Mouse (Mus musculus): ENCODE results near the gene Stk40.

GRCm38 (mm10) chr4:126159455-126159854 lies 55.7 kb downstream of the Stk40 start:
- TF ChIP-seq POLR2A (IDR thresholded peaks at IDR 0.05; ENCODE audit: low read depth, low read length) (no peak), CTCF (IDR thresholded peaks at IDR 0.05; ENCODE audit: borderline replicate concordance, insufficient read depth, low read length) (no peak)
